8 mouse cellular contexts compared by ENCODE assay signal in genomic region chr2:119594113-119594981, GRCm38 (mm10). TPM values are rescaled to one million over a fixed set of nuclear protein-coding genes. Genes with fewer than 3 reads are reported as not detected.
DNase-seq lines count a peak whose midpoint lies in the region; ATAC-seq and TF ChIP-seq lines count a peak whose summit lies in the region.

No protein-coding gene starts in this region.

- H3K4me2 ChIP-seq in embryonic facial prominence, embryonic 14.5 days (ENCODE audit: low read depth, low read length), result peak overlapping the region; percentile 73
- peak overlapping the region; percentile 76 for H3K4me2 ChIP-seq in limb, embryonic 13.5 days (replicated peaks)
- H3K4me2 ChIP-seq in midbrain, embryonic 16.5 days (ENCODE audit: low read length), result peak overlapping the region; percentile 71

- no peaks in the 10 kb centered on the region for H3K9me3 ChIP-seq in embryonic facial prominence, embryonic 14.5 days (ENCODE audit: control insufficient read depth, low read length)
- no peaks in the 10 kb centered on the region for H3K9me3 ChIP-seq in limb, embryonic 13.5 days
- no peaks in the 10 kb centered on the region for H3K9me3 ChIP-seq in midbrain, embryonic 16.5 days (replicated peaks; ENCODE audit: control insufficient read depth, low read length, poor library complexity, severe bottlenecking)

- H3K36me3 ChIP-seq in embryonic facial prominence, embryonic 14.5 days (ENCODE audit: control insufficient read depth, insufficient read depth, low read length), result peaks cover 38% of the 10 kb centered on the region
- H3K36me3 ChIP-seq in heart, adult 2 months (ENCODE audit: control insufficient read depth, insufficient read depth, low read length), result peaks cover 32% of the 10 kb centered on the region
- H3K36me3 ChIP-seq in limb, embryonic 13.5 days, result peaks cover 39% of the 10 kb centered on the region
- H3K36me3 ChIP-seq in midbrain, embryonic 16.5 days (ENCODE audit: control insufficient read depth, insufficient read depth, low read length), result peaks cover 15% of the 10 kb centered on the region

- under 1% methylated on average over 57 of the region's 61 CpGs for WGBS in embryonic facial prominence, embryonic 14.5 days
- under 1% methylated on average over 61 of the region's 61 CpGs for WGBS in heart, adult 2 months
- under 1% methylated on average over 61 of the region's 61 CpGs for WGBS in limb, embryonic 13.5 days
- WGBS in midbrain, embryonic 16.5 days, result under 1% methylated on average over 60 of the region's 61 CpGs

- TF ChIP-seq POLR2A in heart, adult 2 months (IDR thresholded peaks at IDR 0.05; ENCODE audit: insufficient read depth, low read depth, low read length), result peak; percentile 90

- intact Hi-C loops in heart, adult 2 months (cut with DNase I), result loop anchor here (2.0 kb wide), 2 partner anchors 24 to 48 kb away; partner anchors contain the start of genes Chp1, Exd1, Nusap1 and Oip5

- H3K9ac ChIP-seq in embryonic facial prominence, embryonic 14.5 days (ENCODE audit: low read depth, low read length), result peak overlapping the region; percentile 96
- H3K9ac ChIP-seq in heart, adult 2 months (ENCODE audit: low read depth, low read length), result peak overlapping the region; percentile 95
- peak overlapping the region; percentile 97 for H3K9ac ChIP-seq in limb, embryonic 13.5 days
- peak overlapping the region; percentile 90 for H3K9ac ChIP-seq in midbrain, embryonic 16.5 days (ENCODE audit: low read depth, low read length)

- ATAC-seq in embryonic facial prominence, embryonic 14.5 days (ENCODE audit: low read depth), result peak; percentile 98
- peak; percentile 97 for ATAC-seq in limb, embryonic 13.5 days (ENCODE audit: low FRiP score, low read depth)
- peak; percentile 98 for ATAC-seq in midbrain, embryonic 16.5 days

- H3K4me3 ChIP-seq in embryonic facial prominence, embryonic 14.5 days (ENCODE audit: low read depth, low read length), result peak overlapping the region; percentile 91
- peak overlapping the region; percentile 77 for H3K4me3 ChIP-seq in heart, adult 2 months
- peak overlapping the region; percentile 98 for H3K4me3 ChIP-seq in limb, embryonic 13.5 days
- peak overlapping the region; percentile 80 for H3K4me3 ChIP-seq in midbrain, embryonic 16.5 days (ENCODE audit: low read depth, low read length)

- H3K79me2 ChIP-seq in heart, adult 2 months (replicated peaks; ENCODE audit: control insufficient read depth, insufficient read depth, low read length), result peaks cover 3% of the 10 kb centered on the region; the same call in 1 of the 2 replicates

- peak; percentile 98 for DNase-seq in 3T3-L1 (ENCODE audit: low read depth, low spot score)
- DNase-seq in adrenal gland, postnatal 4 days (ENCODE audit: low spot score in 2 of 2), result peak; percentile 89 to 94
- peak; percentile 97 for DNase-seq in embryonic facial prominence, embryonic 14.5 days (ENCODE audit: low spot score)
- peak; percentile 94 to 96 for DNase-seq in heart, adult 2 months
- DNase-seq in kidney, adult 8-10 months, result peak; percentile 97 to 98
- DNase-seq in spleen, postnatal 10 days (ENCODE audit: low spot score in 2 of 2), result peak; percentile 97 to 98

- peaks cover 15% of the 10 kb centered on the region for H3K4me1 ChIP-seq in embryonic facial prominence, embryonic 14.5 days (ENCODE audit: control insufficient read depth, insufficient read depth, low read length)
- peaks cover 13% of the 10 kb centered on the region for H3K4me1 ChIP-seq in heart, adult 2 months (ENCODE audit: control insufficient read depth, insufficient read depth, low read length)
- H3K4me1 ChIP-seq in limb, embryonic 13.5 days, result peaks cover 16% of the 10 kb centered on the region
- H3K4me1 ChIP-seq in midbrain, embryonic 16.5 days (ENCODE audit: control insufficient read depth, insufficient read depth, low read length), result peaks cover 21% of the 10 kb centered on the region

- no peak; the same call in 1 of the 2 replicates for TF ChIP-seq CTCF in heart, adult 2 months (IDR thresholded peaks at IDR 0.05)

- no peaks in the 10 kb centered on the region for H3K27me3 ChIP-seq in embryonic facial prominence, embryonic 14.5 days (replicated peaks; ENCODE audit: control insufficient read depth, insufficient read depth, low read length)
- H3K27me3 ChIP-seq in heart, adult 2 months (ENCODE audit: control insufficient read depth, insufficient read depth, low read length), result no peaks in the 10 kb centered on the region
- no peaks in the 10 kb centered on the region for H3K27me3 ChIP-seq in limb, embryonic 13.5 days
- H3K27me3 ChIP-seq in midbrain, embryonic 16.5 days (ENCODE audit: control insufficient read depth, insufficient read depth, low read depth, low read length), result no peaks in the 10 kb centered on the region

- peak overlapping the region; percentile 86 for H3K27ac ChIP-seq in embryonic facial prominence, embryonic 14.5 days (replicated peaks; ENCODE audit: low read depth, low read length)
- peak overlapping the region; percentile 99 for H3K27ac ChIP-seq in heart, adult 2 months
- peak overlapping the region; percentile 89 for H3K27ac ChIP-seq in limb, embryonic 13.5 days
- H3K27ac ChIP-seq in midbrain, embryonic 16.5 days (ENCODE audit: low read length), result peak overlapping the region; percentile 83

- no peak for TF ChIP-seq EP300 in heart, adult 2 months (IDR thresholded peaks at IDR 0.05; ENCODE audit: insufficient read depth, low read depth, low read length)

RNA-seq across cellular contexts. Expression of gene Nusap1, which starts 23.8 kb away (rescaled TPM):
- 10 to 100 TPM; 20.1 to 21.8 TPM for total RNA-seq in adrenal gland, postnatal 4 days (2021)
- polyA plus RNA-seq in embryonic facial prominence, embryonic 14.5 days (2014; fragmentation: Nextera tagmentation; extraction: Ambion mirVana), result 47.5 and 56.6 TPM in 2 replicates
- 1 to 10 TPM in 1 of 2 experiments, under 1 TPM in 1; 0.84 to 2.0 TPM for total RNA-seq in heart, adult 2 months (2021)
- 0.26 and 0.31 TPM in 2 replicates for polyA plus RNA-seq in heart, adult 2 months (2012; rRNA removed)
- polyA plus RNA-seq in limb, embryonic 13.5 days (2015; fragmentation: Nextera tagmentation; extraction: Ambion mirVana), result 70.1 and 73.8 TPM in 2 replicates
- 7.1 and 9.6 TPM in 2 replicates for polyA plus RNA-seq in midbrain, embryonic 16.5 days (2015; fragmentation: Nextera tagmentation; extraction: Ambion mirVana)

RNA-seq across cellular contexts. Expression of gene Oip5, which starts 23.9 kb away (rescaled TPM):
- total RNA-seq in adrenal gland, postnatal 4 days (2021), result 10 to 100 TPM; 10.5 to 10.7 TPM
- 15.3 and 17.9 TPM in 2 replicates for polyA plus RNA-seq in embryonic facial prominence, embryonic 14.5 days (2014; fragmentation: Nextera tagmentation; extraction: Ambion mirVana)
- total RNA-seq in heart, adult 2 months (2021), result under 1 TPM; 0.16 to 0.37 TPM
- polyA plus RNA-seq in heart, adult 2 months (2012; rRNA removed), result 0.20 and 0.26 TPM in 2 replicates
- polyA plus RNA-seq in limb, embryonic 13.5 days (2015; fragmentation: Nextera tagmentation; extraction: Ambion mirVana), result 23.9 and 27.1 TPM in 2 replicates
- 3.4 and 3.7 TPM in 2 replicates for polyA plus RNA-seq in midbrain, embryonic 16.5 days (2015; fragmentation: Nextera tagmentation; extraction: Ambion mirVana)

RNA-seq across cellular contexts. Expression of gene Chp1, which starts 46.9 kb away (rescaled TPM):
- total RNA-seq in adrenal gland, postnatal 4 days (2021), result 100 to 1,000 TPM; 125 to 144 TPM
- polyA plus RNA-seq in embryonic facial prominence, embryonic 14.5 days (2014; fragmentation: Nextera tagmentation; extraction: Ambion mirVana), result 68.5 and 69.6 TPM in 2 replicates
- total RNA-seq in heart, adult 2 months (2021), result 10 to 100 TPM; 76.6 to 97.3 TPM
- 71.0 and 145 TPM in 2 replicates for polyA plus RNA-seq in heart, adult 2 months (2012; rRNA removed)
- 63.0 and 64.3 TPM in 2 replicates for polyA plus RNA-seq in limb, embryonic 13.5 days (2015; fragmentation: Nextera tagmentation; extraction: Ambion mirVana)
- 58.4 and 59.6 TPM in 2 replicates for polyA plus RNA-seq in midbrain, embryonic 16.5 days (2015; fragmentation: Nextera tagmentation; extraction: Ambion mirVana)

RNA-seq across cellular contexts. Expression of gene Exd1, which starts 46.9 kb away (rescaled TPM):
- under 1 TPM; 0.54 to 0.62 TPM for total RNA-seq in adrenal gland, postnatal 4 days (2021)
- 0.22 and 0.29 TPM in 2 replicates for polyA plus RNA-seq in embryonic facial prominence, embryonic 14.5 days (2014; fragmentation: Nextera tagmentation; extraction: Ambion mirVana)
- total RNA-seq in heart, adult 2 months (2021), result under 1 TPM; 0.18 to 0.23 TPM
- polyA plus RNA-seq in heart, adult 2 months (2012; rRNA removed), result 0.21 and 0.26 TPM in 2 replicates
- 0.23 and 0.36 TPM in 2 replicates for polyA plus RNA-seq in limb, embryonic 13.5 days (2015; fragmentation: Nextera tagmentation; extraction: Ambion mirVana)
- 1.0 TPM in 2 replicates for polyA plus RNA-seq in midbrain, embryonic 16.5 days (2015; fragmentation: Nextera tagmentation; extraction: Ambion mirVana)

Comparison
In these comparisons a context has a peak if more than half of its experiments do, and no peak if none do; other contexts are left out.
1. Peak in every context shown above with its lines: DNase-seq, ATAC-seq, H3K4me3 ChIP-seq and H3K27ac ChIP-seq.